Mouse (Mus musculus): ENCODE measurements around the gene Npy5r. TPM values are rescaled to one million over a fixed set of nuclear protein-coding genes. Genes with fewer than 3 reads are reported as not detected.
A peak's percentile ranks its signal among the peaks of the same experiment; 100 is the strongest.

Npy5r gene
- total and polyA plus RNA-seq, 2 experiments from 2014 or later, result 0.86 to 3.4 TPM

- peak; percentile 87 for ATAC-seq
- peak; percentile 74 for TF ChIP-seq CTCF (IDR thresholded peaks at IDR 0.05; ENCODE audit: low read depth)
- 0 out of 2 replicates have a peak, but pooled peaks cover 4% of the 10 kb centered on the region for H3K27me3 ChIP-seq (ENCODE audit: insufficient read depth, low read length)
- no peaks in the 10 kb centered on the region for H3K9me3 ChIP-seq (ENCODE audit: low read length)
- peak within 1 kb of the TSS; percentile 63 for H3K4me2 ChIP-seq (ENCODE audit: low read depth)
- H3K4me1 ChIP-seq (ENCODE audit: insufficient read depth), result no peaks in the 10 kb centered on the region
- peak within 1 kb of the TSS; percentile 48 for H3K4me3 ChIP-seq (ENCODE audit: low read depth, low read length)
- no peak within 1 kb of the TSS for H3K27ac ChIP-seq (ENCODE audit: low read depth, low read length)
- peak within 1 kb of the TSS; percentile 39 for H3K9ac ChIP-seq
- WGBS, result under 1% methylated on average over 30 of the region's 30 CpGs
- no peaks in the 10 kb centered on the region for H3K36me3 ChIP-seq (ENCODE audit: insufficient read depth)
- DNase-seq, result peak; percentile 80
Observed at GRCm38 (mm10) chr8:66696970-66697843, 9.3 kb upstream of the Npy5r start, which contains the start of gene Npy1r. Gene Npy1r (plus strand): TSS chr8:66697192.

GRCm38 (mm10) chr8:66690402-66690801 lies 2.5 kb upstream of the Npy5r start:
- TF ChIP-seq CTCF (IDR thresholded peaks at IDR 0.05; ENCODE audit: low read depth), result no peak
- Histone ChIP-seq H3K9ac (no peak overlapping the region), H3K9me3 (ENCODE audit: low read length) (no peaks in the 10 kb centered on the region), H3K36me3 (ENCODE audit: insufficient read depth) (no peaks in the 10 kb centered on the region), H3K4me1 (ENCODE audit: insufficient read depth) (no peaks in the 10 kb centered on the region), H3K27me3 (ENCODE audit: insufficient read depth, low read length) (0 out of 2 replicates have a peak, but pooled peaks cover 4% of the 10 kb centered on the region), H3K27ac (ENCODE audit: low read depth, low read length) (no peak overlapping the region), H3K4me2 (ENCODE audit: low read depth) (no peak overlapping the region), H3K4me3 (ENCODE audit: low read depth, low read length) (no peak overlapping the region)
- ATAC-seq (no peak), DNase-seq (no peak)
- 78% methylated on average over 5 of the region's 5 CpGs for WGBS

- Histone ChIP-seq H3K9me3 (ENCODE audit: low read length) (no peaks in the 10 kb centered on the region), H3K4me2 (ENCODE audit: low read depth) (no peak overlapping the region), H3K4me1 (ENCODE audit: insufficient read depth) (no peaks in the 10 kb centered on the region), H3K27ac (ENCODE audit: low read depth, low read length) (no peak overlapping the region), H3K9ac (no peak overlapping the region), H3K27me3 (ENCODE audit: insufficient read depth, low read length) (no peaks in the 10 kb centered on the region), H3K4me3 (ENCODE audit: low read depth, low read length) (no peak overlapping the region), H3K36me3 (ENCODE audit: insufficient read depth) (no peaks in the 10 kb centered on the region)
- 57% methylated on average over 4 of the region's 4 CpGs for WGBS
- DNase-seq (no peak), ATAC-seq (no peak)
- TF ChIP-seq CTCF (IDR thresholded peaks at IDR 0.05; ENCODE audit: low read depth), result no peak
Observed at GRCm38 (mm10) chr8:66688799-66689198, 871 bp upstream of the Npy5r start.

- ATAC-seq, result 0 out of 2 replicates have a peak, but pooled peaks have one; percentile 38
- H3K36me3 ChIP-seq (ENCODE audit: insufficient read depth), result no peaks in the 10 kb centered on the region
- peak overlapping the region; percentile 88 for H3K4me2 ChIP-seq (ENCODE audit: low read depth)
- 28% methylated on average over 6 of the region's 6 CpGs for WGBS
- no peak for DNase-seq
- H3K4me3 ChIP-seq (ENCODE audit: low read depth, low read length), result peak overlapping the region; percentile 53
- peak overlapping the region; percentile 66; the same call in 1 of the 2 replicates for H3K9ac ChIP-seq
- no peaks in the 10 kb centered on the region for H3K9me3 ChIP-seq (ENCODE audit: low read length)
- H3K27ac ChIP-seq (ENCODE audit: low read depth, low read length), result no peak overlapping the region
- TF ChIP-seq CTCF (IDR thresholded peaks at IDR 0.05; ENCODE audit: low read depth), result no peak
- H3K4me1 ChIP-seq (ENCODE audit: insufficient read depth), result no peaks in the 10 kb centered on the region
- H3K27me3 ChIP-seq (ENCODE audit: insufficient read depth, low read length), result no peaks in the 10 kb centered on the region
Observed at GRCm38 (mm10) chr8:66688395-66688794, 467 bp upstream of the Npy5r start.

GRCm38 (mm10) chr8:66681261-66681660 lies 6.7 kb downstream of the Npy5r start:
- no peak for TF ChIP-seq CTCF (IDR thresholded peaks at IDR 0.05; ENCODE audit: low read depth)
- 86% methylated on average over 2 of the region's 2 CpGs for WGBS
- Histone ChIP-seq H3K4me2 (ENCODE audit: low read depth) (no peak overlapping the region), H3K9ac (no peak overlapping the region), H3K4me3 (ENCODE audit: low read depth, low read length) (no peak overlapping the region), H3K9me3 (ENCODE audit: low read length) (no peaks in the 10 kb centered on the region), H3K27ac (ENCODE audit: low read depth, low read length) (no peak overlapping the region), H3K36me3 (ENCODE audit: insufficient read depth) (no peaks in the 10 kb centered on the region), H3K4me1 (ENCODE audit: insufficient read depth) (no peaks in the 10 kb centered on the region), H3K27me3 (ENCODE audit: insufficient read depth, low read length) (no peaks in the 10 kb centered on the region)
- ATAC-seq (no peak), DNase-seq (no peak)

GRCm38 (mm10) chr8:66630721-66631120 lies 57.2 kb downstream of the Npy5r start:
- Histone ChIP-seq H3K4me3 (ENCODE audit: low read depth, low read length) (no peak overlapping the region), H3K4me2 (ENCODE audit: low read depth) (no peak overlapping the region), H3K27me3 (ENCODE audit: insufficient read depth, low read length) (no peaks in the 10 kb centered on the region), H3K36me3 (ENCODE audit: insufficient read depth) (no peaks in the 10 kb centered on the region), H3K27ac (ENCODE audit: low read depth, low read length) (no peak overlapping the region), H3K9ac (no peak overlapping the region), H3K4me1 (ENCODE audit: insufficient read depth) (no peaks in the 10 kb centered on the region), H3K9me3 (ENCODE audit: low read length) (no peaks in the 10 kb centered on the region)
- ATAC-seq (no peak), DNase-seq (no peak)
- WGBS, result 74% methylated on average over 1 of the region's 1 CpGs
- TF ChIP-seq CTCF (IDR thresholded peaks at IDR 0.05; ENCODE audit: low read depth), result no peak

Other genes with a start within 250 kb of the Npy5r start
- 19.1 and 22.1 TPM in 2 replicates for gene Tma16, start 201.6 kb downstream of the Npy5r start, total RNA-seq (2014; rRNA removed)
- gene Tma16, start 201.6 kb downstream of the Npy5r start, polyA plus RNA-seq (2015; fragmentation: Nextera tagmentation; extraction: Ambion mirVana), result 11.2 and 12.7 TPM in 2 replicates
- under 0.01 and 0.05 TPM in 2 replicates for gene Tktl2, start 176.4 kb downstream of the Npy5r start, total RNA-seq (2014; rRNA removed)
- gene Tktl2, start 176.4 kb downstream of the Npy5r start, polyA plus RNA-seq (2015; fragmentation: Nextera tagmentation; extraction: Ambion mirVana), result 0.06 and 0.11 TPM in 2 replicates
- 13.6 and 15.5 TPM in 2 replicates for gene Npy1r, start 9.1 kb upstream of the Npy5r start, total RNA-seq (2014; rRNA removed)
- gene Npy1r, start 9.1 kb upstream of the Npy5r start, polyA plus RNA-seq (2015; fragmentation: Nextera tagmentation; extraction: Ambion mirVana), result 6.5 and 12.8 TPM in 2 replicates
- 10.1 and 11.7 TPM in 2 replicates for gene Naf1, start 172.1 kb upstream of the Npy5r start, total RNA-seq (2014; rRNA removed)
- 2.0 and 2.3 TPM in 2 replicates for gene Naf1, start 172.1 kb upstream of the Npy5r start, polyA plus RNA-seq (2015; fragmentation: Nextera tagmentation; extraction: Ambion mirVana)

All from forebrain, postnatal 0 days (tissue).